Mouse (Mus musculus) testis, postnatal 10 days (tissue): ENCODE data around the gene Hnrnph1.
A peak's percentile ranks its signal among the peaks of the same experiment; 100 is the strongest.

Experiments
- DNase-seq: peaks from one replicate; pipeline ENCODE4 v3.0.0; 2021; ENCODE audit warnings: low spot score

The Hnrnph1 gene

DNA sequence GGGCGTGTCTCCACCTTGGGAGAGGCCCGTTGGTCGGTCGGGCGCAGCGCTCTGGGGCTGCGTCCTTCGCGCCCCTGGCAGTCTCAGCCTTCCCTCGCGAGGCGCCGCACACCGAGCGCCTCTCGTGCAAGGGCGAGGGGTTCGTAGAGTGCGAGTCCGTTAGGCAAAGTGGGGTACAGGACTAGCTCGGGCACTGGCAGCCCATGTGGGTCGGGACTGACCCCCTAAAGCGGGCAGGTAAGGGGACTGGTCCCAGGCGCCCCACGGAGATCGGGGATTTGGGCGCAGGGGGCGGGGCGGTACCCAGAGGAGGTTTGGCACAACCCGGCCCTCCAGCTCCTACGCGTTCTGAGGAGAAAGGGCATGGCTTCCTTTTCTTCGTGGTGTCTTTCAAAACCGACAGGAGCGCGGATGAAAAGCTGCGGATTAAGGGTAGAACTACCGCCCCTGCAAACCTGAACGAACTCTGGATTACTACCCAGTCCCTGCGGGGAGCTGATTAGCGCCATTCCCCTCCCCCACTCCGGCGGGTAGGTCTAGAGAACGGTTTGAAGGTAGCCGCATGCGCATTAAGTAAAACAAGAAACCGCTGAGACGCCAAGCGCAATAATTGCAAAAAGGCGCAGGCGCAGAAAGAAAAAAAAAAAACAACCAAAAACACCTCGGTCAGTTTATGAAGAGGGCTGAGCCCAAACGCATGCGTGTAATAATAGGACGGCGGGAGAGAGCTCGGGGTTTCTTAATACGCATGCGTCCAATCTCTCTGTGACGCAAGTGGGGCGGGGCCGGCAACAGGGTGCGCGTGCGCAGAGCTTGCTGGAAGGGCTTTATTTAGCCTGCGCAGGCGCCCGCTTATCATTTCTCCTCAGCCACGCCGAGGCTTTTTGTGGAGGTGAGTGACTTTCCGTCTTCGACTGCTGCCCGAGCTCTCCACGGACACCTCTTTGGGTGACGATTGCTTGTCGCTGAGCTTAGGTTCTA, at the start of gene Hnrnph1:
Gene Hnrnph1, plus strand, starts transcription at position 80 of the 981 bp plus-strand sequence.
- peak; percentile 99 for DNase-seq

DNA sequence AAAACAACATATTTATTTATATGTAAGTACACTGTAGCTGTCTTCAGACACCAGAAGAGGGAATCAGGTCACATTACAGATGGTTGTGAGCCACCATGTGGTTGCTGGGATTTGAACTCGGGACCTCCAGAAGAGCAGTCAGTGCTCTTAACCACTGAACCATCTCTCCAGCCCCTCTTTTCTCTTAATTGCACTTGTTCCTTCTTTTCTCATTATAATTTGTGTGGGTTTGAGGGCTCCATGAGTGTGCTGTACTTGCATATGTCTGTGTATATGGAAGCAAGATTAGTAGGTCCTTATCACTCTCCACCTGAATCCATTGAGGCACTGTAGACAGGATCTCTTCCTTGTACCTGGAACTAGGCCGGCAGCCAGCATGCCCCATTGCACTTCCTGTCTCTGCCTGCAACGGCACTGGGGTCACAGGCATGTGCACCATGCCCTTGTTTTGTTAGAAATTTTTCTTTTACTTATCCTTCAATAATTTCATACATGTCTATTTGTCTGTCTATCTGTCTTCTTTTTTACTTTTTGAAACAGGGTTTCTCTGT, 48.6 kb upstream of the Hnrnph1 start:
- no peak for DNase-seq

DNA sequence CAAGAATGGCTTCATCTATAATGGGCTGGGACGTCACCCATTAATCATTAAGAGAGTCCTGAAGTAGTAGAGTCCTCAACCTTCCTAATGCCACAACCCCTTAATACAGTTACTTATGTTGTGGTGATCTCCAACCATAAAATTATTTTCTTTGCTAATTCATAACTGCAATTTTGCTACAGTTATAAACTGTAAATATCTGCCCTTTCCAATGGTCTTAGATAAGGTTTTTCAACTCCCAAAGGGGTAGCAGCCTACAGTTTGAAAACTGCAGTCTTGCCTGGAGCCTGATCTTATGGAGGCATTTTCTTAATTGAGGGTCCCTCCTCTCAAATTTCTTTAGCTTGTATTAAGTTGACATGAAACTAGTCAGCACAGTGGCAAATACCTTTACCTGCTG, 47.4 kb upstream of the Hnrnph1 start:
- no peak for DNase-seq

DNA sequence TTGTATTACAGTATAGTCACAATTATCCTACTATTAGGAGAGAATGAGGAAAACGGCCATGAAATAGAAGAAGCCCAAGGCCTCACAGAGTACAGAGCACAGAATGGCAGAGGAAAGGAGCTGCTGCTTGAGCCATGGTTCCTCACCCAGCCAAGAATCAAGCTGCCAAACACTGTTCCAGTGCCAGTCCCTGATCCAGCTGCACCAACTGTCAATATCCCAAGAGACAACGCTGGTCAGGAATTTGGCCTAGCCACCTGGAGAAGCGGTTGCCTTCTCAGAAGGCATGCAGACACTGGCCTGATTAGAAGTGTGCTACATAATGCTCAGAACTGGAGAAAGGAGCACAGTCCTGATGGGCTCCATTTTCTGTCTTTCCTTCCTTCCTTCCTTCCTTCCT, 43.6 kb upstream of the Hnrnph1 start:
- DNase-seq: no peak

- no peak for DNase-seq
These were observed 40.7 kb upstream of the Hnrnph1 start for GRCm38 (mm10) chr11:50336126-50336525.

GRCm38 (mm10) chr11:50336891-50337290, 39.9 kb upstream of the Hnrnph1 start:
- DNase-seq: no peak

DNA sequence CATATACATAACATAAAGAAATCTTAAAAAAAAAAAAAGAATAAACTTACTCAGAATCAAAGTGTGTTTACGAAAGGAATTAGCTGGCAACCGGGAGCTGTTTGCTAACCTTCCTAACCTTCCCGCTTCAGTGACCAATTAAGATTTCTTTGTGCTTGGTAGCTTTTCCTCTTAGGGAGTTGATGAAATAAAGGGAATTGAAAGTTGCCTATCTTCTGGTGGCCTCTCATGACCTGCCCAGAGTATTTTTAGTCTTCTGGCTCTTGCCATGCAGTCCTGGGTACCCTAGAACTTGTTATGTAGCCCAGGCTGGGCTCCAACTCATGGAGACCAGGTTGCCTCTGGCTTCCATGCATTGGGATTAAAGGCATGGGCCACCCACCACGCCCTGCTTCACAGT, 31.3 kb upstream of the Hnrnph1 start:
- no peak for DNase-seq

DNA sequence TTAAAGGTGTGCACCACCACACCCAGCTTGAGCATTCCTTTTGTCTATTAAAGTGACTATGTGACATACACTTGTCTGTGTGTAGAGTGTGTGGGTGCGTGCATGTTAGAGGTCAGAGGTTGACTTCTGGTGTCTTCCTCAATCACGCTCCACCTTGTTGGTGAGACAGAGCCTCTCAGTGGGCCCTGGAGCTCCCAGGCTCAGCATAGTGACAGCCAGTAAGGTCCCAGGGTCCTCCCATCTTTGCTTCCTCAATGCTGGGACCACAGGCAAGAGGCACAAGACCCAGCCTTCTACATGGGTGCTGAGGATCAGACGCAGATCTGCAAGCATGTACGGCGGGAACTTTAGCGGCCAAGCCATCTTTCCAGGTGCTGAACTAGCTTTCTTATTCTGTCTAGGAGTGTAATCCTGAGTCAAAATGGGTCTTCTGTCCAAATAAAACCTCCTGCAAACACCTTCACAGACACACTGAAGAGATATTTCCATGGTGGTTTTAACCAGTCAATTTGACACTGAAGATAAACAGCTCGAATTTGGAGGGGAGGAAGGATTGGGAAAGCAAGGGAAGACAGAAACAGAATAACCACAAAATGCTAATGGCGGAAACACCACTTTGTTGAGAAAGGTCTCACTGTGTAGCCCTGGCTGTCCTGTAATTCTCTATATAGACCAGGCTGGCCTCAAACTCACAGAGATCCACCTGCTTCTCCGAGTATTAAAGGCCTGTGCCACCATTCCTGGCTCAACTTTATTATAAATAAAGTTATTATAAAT, 30.3 kb upstream of the Hnrnph1 start:
- no peak for DNase-seq

- no peak for DNase-seq
These were observed 24.6 kb upstream of the Hnrnph1 start for GRCm38 (mm10) chr11:50352177-50352576.

- no peak for DNase-seq
These were observed 22.6 kb upstream of the Hnrnph1 start, which contains the start of gene Cby3 for GRCm38 (mm10) chr11:50354162-50354561. Gene Cby3 (plus strand): TSS chr11:50354462.

DNA sequence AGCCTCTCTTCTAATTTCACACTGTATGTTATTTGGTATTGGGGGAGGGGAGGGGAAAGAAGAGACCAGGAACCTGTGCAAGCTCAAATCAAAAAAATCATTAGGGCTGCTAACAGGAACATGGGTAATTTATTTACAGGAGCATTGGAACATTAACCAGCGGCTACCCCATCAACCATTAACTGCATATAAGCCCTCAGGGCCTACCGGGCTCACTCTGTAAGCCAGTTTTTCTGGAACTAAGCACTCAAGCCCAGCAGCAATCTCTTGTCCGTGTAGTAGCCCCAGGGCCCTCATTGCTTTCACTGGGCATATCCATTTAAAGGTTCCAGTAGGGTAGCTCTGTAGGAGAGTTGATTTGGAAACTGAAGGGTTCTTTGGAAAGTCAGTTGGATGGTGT, 21.9 kb upstream of the Hnrnph1 start:
- no peak for DNase-seq

DNA sequence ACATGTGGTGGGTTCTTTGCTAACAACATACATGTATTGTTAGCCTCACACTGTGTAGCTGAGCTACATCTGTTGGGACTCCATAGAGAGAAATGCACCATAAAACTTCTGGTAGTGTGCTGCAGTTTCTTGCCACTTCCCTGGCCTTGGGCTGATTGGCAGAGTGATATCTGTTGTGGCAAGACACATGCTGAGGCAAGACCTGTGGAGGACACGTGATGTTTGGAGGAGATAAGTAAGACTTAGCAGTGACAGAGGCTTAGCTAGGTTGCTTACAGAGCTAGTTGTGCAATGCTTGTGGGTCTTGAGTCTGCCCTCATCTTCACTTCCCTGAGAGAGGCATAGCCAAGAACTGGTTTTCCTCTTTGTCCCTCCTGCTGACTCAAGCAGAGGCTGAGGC, 21.4 kb upstream of the Hnrnph1 start:
- no peak for DNase-seq

DNA sequence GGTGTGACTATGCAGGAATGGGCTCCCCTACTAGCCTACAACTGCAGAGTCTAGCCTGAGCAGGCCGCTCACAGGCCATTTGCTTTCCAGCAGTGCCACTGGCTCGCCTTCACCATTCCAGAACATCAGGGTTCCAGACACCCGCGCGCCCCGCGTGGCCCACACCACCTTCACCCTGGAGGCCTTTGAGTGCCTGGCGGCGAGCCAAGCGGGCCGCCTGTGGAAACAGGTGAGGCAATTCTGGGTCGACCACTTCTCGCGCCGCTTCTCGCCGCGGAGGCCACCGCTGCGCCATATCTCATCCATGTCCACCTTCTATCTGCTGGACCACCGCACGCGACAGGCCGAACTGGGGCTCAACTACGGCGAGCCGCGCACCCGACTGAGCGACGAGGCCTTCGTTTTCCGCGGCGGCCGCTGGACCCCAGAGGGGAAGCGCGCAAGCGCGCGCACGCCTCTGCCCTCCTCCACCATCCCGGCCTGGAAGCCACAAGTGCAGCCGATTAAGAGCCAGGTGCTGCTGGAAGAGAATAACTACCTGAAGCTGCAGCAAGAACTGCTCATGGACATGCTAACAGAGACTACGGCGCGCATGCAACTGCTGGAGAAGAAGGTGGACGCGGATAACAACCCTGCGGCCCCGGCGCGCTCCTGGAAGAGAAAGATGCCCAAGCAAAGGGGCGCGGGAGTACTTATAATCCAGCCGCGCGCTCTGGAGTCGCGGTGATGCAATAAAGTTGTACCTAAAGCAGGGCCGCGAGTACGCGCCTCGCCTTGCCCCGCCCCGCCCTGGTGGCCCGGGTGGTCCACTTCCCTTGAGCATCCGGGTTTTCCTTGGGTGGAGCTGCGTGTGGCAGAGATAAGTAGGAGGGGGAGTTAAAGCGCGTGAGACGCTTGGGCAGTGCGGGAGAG, 17.6 kb upstream of the Hnrnph1 start:
- peak; percentile 67 for DNase-seq

DNA sequence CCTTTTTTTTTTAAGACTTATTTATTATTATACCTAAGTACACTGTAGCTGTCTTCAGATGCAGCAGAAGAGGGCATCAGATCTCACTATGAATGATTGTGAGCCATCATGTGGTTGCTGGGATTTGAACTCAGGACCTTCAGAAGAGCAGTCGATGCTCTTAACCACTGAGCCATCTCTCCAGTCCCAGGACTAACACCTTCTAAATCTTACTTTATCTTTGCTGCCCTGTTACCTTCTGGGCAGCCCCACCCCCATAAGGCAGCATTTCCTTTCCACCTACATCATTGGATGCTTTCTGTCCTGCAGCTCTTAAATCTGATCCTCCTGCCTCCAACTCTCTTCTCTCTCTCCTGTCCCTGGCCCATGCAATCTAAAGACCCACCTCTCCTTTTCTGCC, 15.5 kb upstream of the Hnrnph1 start:
- DNase-seq: peak; percentile 15

- peak; percentile 82 for DNase-seq
These were observed 12.2 kb upstream of the Hnrnph1 start for GRCm38 (mm10) chr11:50364548-50364947.

GRCm38 (mm10) chr11:50365322-50365721, 11.5 kb upstream of the Hnrnph1 start:
- peak; percentile 5 for DNase-seq

DNA sequence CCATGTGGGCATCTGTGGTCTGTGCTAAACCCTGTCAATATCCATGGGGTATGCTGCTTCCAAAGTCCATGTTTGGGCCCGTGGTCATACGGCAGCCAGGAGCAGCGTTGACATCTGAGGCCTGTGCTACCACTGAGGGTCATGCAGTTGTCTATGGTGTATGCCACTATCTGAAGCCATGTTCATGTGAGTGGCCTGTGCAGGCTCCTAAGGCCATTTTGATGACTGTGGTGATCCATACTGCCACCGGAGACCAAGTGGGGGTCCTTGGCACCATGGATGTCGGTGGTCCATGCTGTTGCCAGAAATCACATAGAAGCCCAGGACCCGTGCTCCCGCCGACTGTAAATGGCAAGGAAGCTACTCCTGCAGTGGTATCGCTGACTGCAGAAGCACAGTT, 9.3 kb upstream of the Hnrnph1 start:
- peak; percentile 33 for DNase-seq

GRCm38 (mm10) chr11:50369360-50369911, 7.4 kb upstream of the Hnrnph1 start:
- DNase-seq: no peak

DNA sequence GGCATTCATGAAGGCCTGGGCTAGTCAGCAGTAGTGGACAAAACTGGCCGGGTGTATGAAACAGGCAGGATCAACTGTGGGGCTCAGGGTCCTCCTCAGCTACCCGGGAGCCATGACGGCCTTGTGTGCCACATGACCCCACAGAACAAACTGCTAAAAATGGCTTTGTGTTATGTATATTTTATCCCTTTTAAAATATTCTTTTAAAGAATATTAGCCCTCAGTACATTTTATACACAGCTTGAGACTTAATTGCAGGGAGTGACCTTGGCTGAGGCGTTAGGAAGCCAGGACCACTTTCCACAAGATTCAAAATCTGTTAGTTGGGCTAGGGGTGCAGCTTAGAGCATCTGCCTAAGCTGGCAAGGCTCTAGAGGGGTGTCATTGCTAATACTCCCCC, 5.8 kb upstream of the Hnrnph1 start:
- peak; percentile 48 for DNase-seq

- peak; percentile 80 for DNase-seq
These were observed 5.4 kb upstream of the Hnrnph1 start for GRCm38 (mm10) chr11:50371399-50371841.

GRCm38 (mm10) chr11:50371911-50372310, 4.9 kb upstream of the Hnrnph1 start:
- DNase-seq: no peak
